Mouse (Mus musculus) frontal cortex, postnatal 36 days (tissue): ENCODE measurements around the gene Cdh4.

Experiments used
- DNase-seq, 2 experiments: peaks; one replicate each; pipeline ENCODE4 v3.0.0; 2022; ENCODE audit warnings: low spot score in 2 of 2

Cdh4 gene

GRCm38 (mm10) chr2:179598886-179599285, 156.7 kb downstream of the Cdh4 start:
- DNase-seq = peak; percentile 39 to 50

GRCm38 (mm10) chr2:179599886-179600285, 157.7 kb downstream of the Cdh4 start:
- no peak for DNase-seq

- DNase-seq = no peak
These were observed 158.1 kb downstream of the Cdh4 start for GRCm38 (mm10) chr2:179600347-179600746.

GRCm38 (mm10) chr2:179601167-179601566, 158.9 kb downstream of the Cdh4 start:
- no peak for DNase-seq

DNA sequence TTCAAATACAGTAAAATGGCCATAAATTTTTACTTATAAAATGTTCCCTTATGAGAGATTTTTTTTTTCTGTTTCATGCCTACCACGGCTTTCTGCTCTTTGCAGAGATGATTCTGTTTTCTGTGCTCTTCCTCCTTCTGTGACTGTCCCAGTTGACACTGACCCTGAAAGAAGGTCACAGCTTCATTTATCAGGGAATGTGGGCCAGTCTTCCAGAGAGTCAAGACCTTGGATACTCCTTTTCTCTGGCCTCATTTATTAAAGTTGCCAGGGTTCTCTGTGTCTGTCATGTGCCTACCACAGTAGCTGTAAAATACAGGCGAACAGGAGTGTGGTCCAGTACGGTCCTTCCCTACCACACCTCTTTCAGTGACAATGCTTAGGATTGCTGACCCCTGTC, 162.5 kb downstream of the Cdh4 start:
- no peak for DNase-seq

DNA sequence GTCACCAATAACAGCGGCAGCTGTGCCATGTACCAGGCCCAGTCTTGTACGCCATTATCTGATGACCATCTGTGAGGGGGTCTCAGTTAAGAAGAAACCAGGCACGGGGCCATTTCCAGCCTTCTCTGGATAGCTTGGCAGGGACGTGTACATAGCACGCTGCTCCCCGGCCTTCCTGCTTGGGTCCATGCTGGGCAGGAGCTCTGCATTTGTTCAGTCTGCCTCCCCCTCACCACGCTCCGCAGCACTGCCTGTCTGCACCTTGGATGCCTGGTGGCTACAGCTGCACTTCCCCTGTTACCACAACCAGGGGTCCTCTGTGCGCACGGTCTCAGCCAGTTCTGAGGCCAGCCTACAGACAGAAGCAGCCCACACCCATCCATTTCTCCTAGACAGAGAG, 163.0 kb downstream of the Cdh4 start:
- no peak for DNase-seq

GRCm38 (mm10) chr2:179606341-179606740, 164.1 kb downstream of the Cdh4 start:
- no peak for DNase-seq

DNA sequence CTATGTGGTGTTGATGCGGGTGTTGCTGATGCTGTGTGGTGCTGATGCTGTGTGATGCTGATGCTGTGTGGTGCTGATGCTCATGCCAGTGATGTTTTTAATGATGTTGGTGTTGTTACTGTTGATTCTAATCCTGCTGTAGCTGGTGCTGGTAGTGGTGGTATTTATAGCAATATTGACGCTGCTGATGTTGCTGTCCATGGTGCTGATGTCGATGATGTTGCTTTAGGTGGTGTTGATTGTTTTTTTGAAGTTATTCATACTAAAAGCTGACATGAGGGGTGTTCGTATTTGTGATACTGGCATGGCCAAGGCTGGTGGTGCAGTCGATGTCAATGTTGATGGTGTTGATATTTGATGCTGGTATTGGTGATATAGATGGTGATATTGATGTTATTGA, 173.7 kb downstream of the Cdh4 start:
- no peak for DNase-seq

DNA sequence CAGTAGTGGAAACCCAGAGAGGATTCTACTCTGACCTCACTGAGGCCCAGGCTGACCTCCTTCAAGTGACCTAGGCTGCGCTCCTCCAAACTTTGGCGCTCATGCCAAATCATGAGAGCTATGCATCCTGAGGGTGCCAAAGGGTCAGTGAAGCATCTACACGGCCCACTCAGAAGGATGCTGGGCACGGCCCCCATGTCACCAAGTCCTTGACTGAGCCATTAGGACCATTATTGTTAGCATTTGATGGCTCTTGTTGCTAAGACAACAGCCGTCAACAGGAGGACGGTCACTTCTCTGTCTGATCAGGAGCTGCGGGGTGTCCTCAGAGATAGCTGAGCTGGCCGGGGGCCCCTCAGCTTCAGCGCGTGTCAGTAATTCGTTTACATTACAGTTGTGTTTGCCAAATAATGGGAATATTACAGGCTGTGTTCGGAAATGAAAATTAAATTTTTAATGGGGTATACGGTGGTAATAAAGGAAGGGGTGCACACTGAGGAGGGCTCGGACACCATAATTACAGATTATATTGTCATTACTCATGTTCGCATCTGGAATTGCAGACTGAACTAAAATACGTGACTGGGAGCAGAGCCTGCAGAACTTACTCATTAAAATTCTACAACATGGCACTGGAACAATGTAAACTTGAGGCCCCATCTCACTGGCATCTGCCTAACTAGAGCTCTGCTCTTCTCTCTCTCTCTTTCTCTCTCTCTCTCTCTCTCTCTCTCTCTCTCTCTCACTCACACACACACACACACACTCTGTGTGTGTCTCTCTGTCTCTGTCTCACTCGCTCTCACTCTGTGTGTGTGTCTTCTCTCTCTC, 181.6 kb downstream of the Cdh4 start:
- no peak for DNase-seq

- DNase-seq = no peak
These were observed 185.3 kb downstream of the Cdh4 start for GRCm38 (mm10) chr2:179627563-179627962.

DNA sequence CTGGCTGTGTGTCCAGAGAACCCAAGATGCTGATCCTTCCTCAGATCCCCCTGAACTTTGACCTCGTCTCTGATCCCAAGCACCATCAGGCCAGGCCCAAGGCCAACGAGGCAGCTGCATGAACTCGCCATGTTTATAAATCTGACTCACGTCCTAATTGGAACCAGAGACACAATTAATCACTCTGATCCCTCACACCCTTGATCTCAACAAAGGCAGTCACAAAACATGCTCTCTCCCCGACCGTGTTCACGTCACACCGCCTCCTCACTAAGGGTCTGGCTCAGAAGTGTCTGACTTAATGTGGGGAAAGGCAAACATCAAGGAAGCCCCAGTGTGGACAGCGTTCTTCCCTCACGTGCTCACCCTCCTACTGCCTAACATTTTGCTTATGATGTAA, 188.5 kb downstream of the Cdh4 start:
- no peak for DNase-seq

GRCm38 (mm10) chr2:179640576-179641301, 198.5 kb downstream of the Cdh4 start:
- no peak for DNase-seq

GRCm38 (mm10) chr2:179648573-179649263, 206.5 kb downstream of the Cdh4 start:
- peak in 1 of 2 experiments; percentile 14 for DNase-seq

- no peak for DNase-seq
These were observed 207.1 kb downstream of the Cdh4 start for GRCm38 (mm10) chr2:179649370-179649769.

DNA sequence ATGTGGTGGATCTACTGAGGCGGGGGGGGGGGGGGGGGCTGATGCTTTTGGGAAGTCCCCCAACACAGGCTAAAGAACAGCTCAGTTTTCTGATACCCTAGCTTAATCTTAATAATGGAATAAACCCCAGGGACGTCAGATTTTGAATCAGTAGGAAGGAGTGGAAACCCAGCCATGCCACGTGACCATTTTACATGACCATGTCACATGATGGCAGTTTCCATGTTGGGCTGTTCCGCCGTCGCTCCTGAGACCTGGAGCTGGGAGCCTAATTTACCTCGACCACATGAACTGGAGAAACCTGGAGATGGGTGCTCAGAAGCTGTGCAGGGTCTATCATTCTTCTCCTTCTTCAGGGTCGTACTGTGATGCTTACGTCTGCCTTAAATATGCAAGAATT, 207.9 kb downstream of the Cdh4 start:
- no peak for DNase-seq

DNA sequence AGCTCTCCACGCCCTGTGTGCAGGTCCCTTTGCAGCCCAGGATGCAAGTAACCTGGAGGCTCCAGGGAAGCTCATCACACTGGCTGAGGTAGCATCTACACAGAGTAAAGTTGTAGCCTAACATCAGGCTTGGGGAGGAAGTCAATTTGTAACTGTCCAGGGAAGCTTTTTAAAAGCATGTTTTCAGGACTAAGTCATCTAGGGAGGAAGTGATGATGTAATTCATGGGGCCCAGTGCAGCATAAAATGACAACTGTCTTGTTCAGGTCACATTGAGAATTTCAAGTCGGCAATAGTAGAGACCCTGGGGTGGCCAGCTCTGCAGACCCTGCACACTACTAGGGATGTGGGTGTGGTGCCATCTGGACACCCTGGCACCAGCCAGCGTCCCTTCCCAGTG, 213.3 kb downstream of the Cdh4 start:
- no peak for DNase-seq

DNA sequence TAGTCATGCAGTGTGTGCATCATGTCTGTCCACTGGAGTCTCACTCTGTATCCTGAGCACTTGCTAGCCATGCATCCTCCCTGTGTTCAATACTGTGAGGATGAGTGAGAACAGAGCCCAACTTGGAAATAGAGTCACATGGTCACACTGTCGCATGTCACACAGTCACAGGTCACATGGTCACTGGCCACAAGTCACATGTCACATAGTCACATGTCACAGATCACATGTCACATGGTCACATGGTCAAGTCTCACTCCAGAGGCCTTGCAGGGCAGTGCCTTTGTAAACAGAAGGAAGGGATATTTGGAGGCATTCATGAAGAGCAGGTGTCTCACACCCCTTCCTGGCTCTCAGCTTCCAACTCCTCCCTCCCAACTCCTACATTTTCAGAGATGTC, 217.0 kb downstream of the Cdh4 start:
- no peak for DNase-seq

- DNase-seq = no peak
These were observed 219.9 kb downstream of the Cdh4 start for GRCm38 (mm10) chr2:179661998-179662714.

- no peak for DNase-seq
These were observed 220.5 kb downstream of the Cdh4 start for GRCm38 (mm10) chr2:179662739-179663138.

DNA sequence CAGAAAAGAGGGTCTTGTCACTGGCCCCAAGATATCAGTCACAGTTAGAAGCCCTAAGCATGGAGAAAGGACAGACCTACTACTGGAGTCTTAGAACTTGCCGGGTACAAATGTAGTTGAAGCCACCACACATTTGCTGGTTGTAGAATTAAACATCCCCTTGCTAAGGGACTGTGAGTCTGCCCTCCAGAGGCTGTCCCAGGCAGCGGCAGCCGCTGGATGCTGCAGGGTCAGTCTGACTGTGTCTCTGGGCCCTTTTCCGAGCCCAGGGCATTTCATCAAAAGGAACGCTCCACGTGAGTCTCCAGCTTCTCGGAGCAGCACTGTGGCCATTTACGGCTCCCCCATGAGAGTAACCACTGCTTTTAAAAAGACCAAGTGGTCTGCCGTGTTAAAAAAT, 221.4 kb downstream of the Cdh4 start:
- no peak for DNase-seq

DNA sequence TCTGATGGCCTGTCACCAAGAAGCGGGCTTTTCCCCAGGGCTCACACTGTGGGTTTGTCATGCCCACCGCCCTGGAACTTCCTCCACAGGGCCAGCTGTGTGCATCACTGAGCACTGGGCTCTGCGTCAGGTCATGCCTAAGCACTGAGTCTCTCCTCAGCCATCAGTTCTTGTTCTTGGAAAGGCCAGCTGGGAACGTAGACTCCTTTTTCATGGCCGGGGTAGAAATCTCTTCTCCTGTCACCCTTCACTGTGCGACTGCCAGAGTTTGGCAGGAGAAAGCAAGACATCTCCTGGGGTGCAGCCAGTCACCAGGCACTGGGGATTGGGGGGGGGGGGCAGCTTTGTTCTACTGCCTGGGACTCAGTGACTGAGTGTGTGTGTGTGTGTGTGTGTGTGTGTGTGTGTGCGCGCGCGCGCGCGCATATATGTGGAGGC, 222.0 kb downstream of the Cdh4 start:
- no peak for DNase-seq

- DNase-seq = no peak
These were observed 228.5 kb downstream of the Cdh4 start for GRCm38 (mm10) chr2:179670689-179671088.
